ENCODE assay signal across 28 mouse cellular contexts in the genomic region with DNA sequence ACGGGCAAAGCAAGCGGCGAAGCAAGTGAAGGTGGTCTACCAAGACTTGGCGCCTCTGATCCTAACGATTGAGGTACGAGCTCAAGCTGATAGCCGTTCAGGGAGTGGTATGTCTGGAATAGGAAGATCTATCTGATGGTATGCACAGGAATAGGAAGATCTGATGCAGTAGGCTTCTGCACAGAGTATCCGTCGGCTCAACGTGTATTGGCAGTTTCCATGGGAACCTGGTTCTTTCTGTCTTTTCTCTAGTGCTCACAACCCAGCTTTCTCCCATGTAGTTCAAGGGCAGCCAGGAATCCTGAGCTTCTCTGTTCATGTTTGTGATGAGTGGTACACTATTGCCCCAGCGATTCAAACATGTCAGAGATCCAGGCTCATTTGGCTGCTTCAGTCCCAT. TPM values are rescaled to one million over a fixed set of nuclear protein-coding genes. Genes with fewer than 3 reads are reported as not detected.
A peak's percentile ranks its signal among the peaks of the same experiment; 100 is the strongest.
DNase-seq lines count a peak whose midpoint lies in the region; ATAC-seq and TF ChIP-seq lines count a peak whose summit lies in the region.
"Had no signal": no experiment of that assay in that cellular context is flagged by ENCODE, and none has a peak within 500 bp of the region (broad histone marks: within the 10 kb centered on the region; RNA-seq: fewer than 3 reads in every experiment).

No protein-coding gene starts in this region.

- 90% methylated on average over 11 of the region's 11 CpGs for WGBS in hindbrain, embryonic 16.5 days
- 96% methylated on average over 11 of the region's 11 CpGs for WGBS in hindbrain, embryonic 12.5 days
- WGBS in midbrain, embryonic 16.5 days: 86% methylated on average over 11 of the region's 11 CpGs
- 92% methylated on average over 11 of the region's 11 CpGs for WGBS in midbrain, embryonic 14.5 days

- no peaks in the 10 kb centered on the region for H3K27me3 ChIP-seq in hindbrain, embryonic 16.5 days (replicated peaks; ENCODE audit: control insufficient read depth, insufficient read depth, low read length)
- no peaks in the 10 kb centered on the region for H3K27me3 ChIP-seq in hindbrain, embryonic 12.5 days
- no peaks in the 10 kb centered on the region for H3K27me3 ChIP-seq in midbrain, embryonic 16.5 days (ENCODE audit: control insufficient read depth, insufficient read depth, low read depth, low read length)
- H3K27me3 ChIP-seq in midbrain, embryonic 14.5 days (ENCODE audit: control insufficient read depth, insufficient read depth, low read length): no peaks in the 10 kb centered on the region
- H3K27me3 ChIP-seq: heart, embryonic 15.5 days; kidney, embryonic 15.5 days; limb, embryonic 13.5 days; neural tube, embryonic 13.5 days had no signal

- H3K9me3 ChIP-seq in hindbrain, embryonic 16.5 days (ENCODE audit: control insufficient read depth, low read length): no peaks in the 10 kb centered on the region
- no peaks in the 10 kb centered on the region for H3K9me3 ChIP-seq in hindbrain, embryonic 12.5 days (replicated peaks)
- no peaks in the 10 kb centered on the region for H3K9me3 ChIP-seq in midbrain, embryonic 16.5 days (replicated peaks; ENCODE audit: control insufficient read depth, low read length, poor library complexity, severe bottlenecking)
- H3K9me3 ChIP-seq in midbrain, embryonic 14.5 days (ENCODE audit: control insufficient read depth, low read length): no peaks in the 10 kb centered on the region
- H3K9me3 ChIP-seq: heart, embryonic 10.5 days; heart, embryonic 15.5 days; kidney, embryonic 15.5 days; limb, embryonic 13.5 days; neural tube, embryonic 13.5 days had no signal

- H3K4me3 ChIP-seq in hindbrain, embryonic 16.5 days (ENCODE audit: low read length): no peak overlapping the region
- H3K4me3 ChIP-seq in hindbrain, embryonic 12.5 days: no peak overlapping the region
- no peak overlapping the region for H3K4me3 ChIP-seq in midbrain, embryonic 16.5 days (ENCODE audit: low read depth, low read length)
- no peak overlapping the region for H3K4me3 ChIP-seq in midbrain, embryonic 14.5 days (replicated peaks; ENCODE audit: low read depth, low read length)
- H3K4me3 ChIP-seq: erythroblast, embryonic 14.5 days; heart, embryonic 10.5 days; heart, embryonic 15.5 days; kidney, embryonic 15.5 days; limb, embryonic 13.5 days; neural tube, embryonic 13.5 days had no signal

- peak; percentile 21 for DNase-seq in adrenal gland, postnatal 14 days
- DNase-seq in adrenal gland, postnatal 4 days (ENCODE audit: low spot score in 2 of 2): no peak
- no peak for DNase-seq in midbrain, embryonic 14.5 days
- DNase-seq in brain, embryonic 14.5 days (ENCODE audit: low read depth): peak; percentile 12
- no peak for DNase-seq in heart, adult 18-20 months
- DNase-seq: cerebellum, adult 18-20 months; cerebellum, postnatal 10 days; gastrocnemius, postnatal 14 days; heart, postnatal 36 days; kidney, adult 18-20 months; kidney, postnatal 25 days; lung, postnatal 36 days; thymus, postnatal 4 days had no signal

- TF ChIP-seq POLR2A in brain, embryonic 14.5 days (IDR thresholded peaks at IDR 0.05; ENCODE audit: borderline replicate concordance, extremely low read depth, insufficient read depth, insufficient read length, poor library complexity, severe bottlenecking): no peak

- TF ChIP-seq CTCF in brain, embryonic 14.5 days (IDR thresholded peaks at IDR 0.05; ENCODE audit: borderline replicate concordance, extremely low read depth, insufficient read depth, insufficient read length): no peak

- H3K27ac ChIP-seq in hindbrain, embryonic 16.5 days (ENCODE audit: low read depth, low read length): no peak overlapping the region
- no peak overlapping the region for H3K27ac ChIP-seq in hindbrain, embryonic 12.5 days
- no peak overlapping the region for H3K27ac ChIP-seq in midbrain, embryonic 16.5 days (ENCODE audit: low read length)
- no peak overlapping the region for H3K27ac ChIP-seq in midbrain, embryonic 14.5 days (replicated peaks; ENCODE audit: low read depth, low read length)
- H3K27ac ChIP-seq: heart, embryonic 10.5 days; heart, embryonic 15.5 days; hindbrain, embryonic 14.5 days; kidney, embryonic 15.5 days; limb, embryonic 13.5 days; neural tube, embryonic 13.5 days had no signal

- H3K9ac ChIP-seq in hindbrain, embryonic 16.5 days (ENCODE audit: low read depth, low read length): no peak overlapping the region
- no peak overlapping the region for H3K9ac ChIP-seq in hindbrain, embryonic 12.5 days
- H3K9ac ChIP-seq in midbrain, embryonic 16.5 days (ENCODE audit: low read depth, low read length): no peak overlapping the region
- no peak overlapping the region for H3K9ac ChIP-seq in midbrain, embryonic 14.5 days (replicated peaks; ENCODE audit: low read length)
- H3K9ac ChIP-seq: heart, embryonic 15.5 days; hindbrain, embryonic 14.5 days; kidney, embryonic 15.5 days; limb, embryonic 13.5 days; neural tube, embryonic 13.5 days had no signal

- H3K4me1 ChIP-seq in hindbrain, embryonic 16.5 days (ENCODE audit: control insufficient read depth, insufficient read depth, low read depth, low read length): no peaks in the 10 kb centered on the region
- peaks cover 8% of the 10 kb centered on the region; the same call in 1 of the 2 replicates for H3K4me1 ChIP-seq in hindbrain, embryonic 12.5 days
- no peaks in the 10 kb centered on the region for H3K4me1 ChIP-seq in midbrain, embryonic 16.5 days (ENCODE audit: control insufficient read depth, insufficient read depth, low read length)
- H3K4me1 ChIP-seq in midbrain, embryonic 14.5 days (ENCODE audit: control insufficient read depth, insufficient read depth, low read length): no peaks in the 10 kb centered on the region
- H3K4me1 ChIP-seq: heart, embryonic 10.5 days; heart, embryonic 15.5 days; kidney, embryonic 15.5 days; neural tube, embryonic 13.5 days had no signal

- no peak overlapping the region for H3K4me2 ChIP-seq in hindbrain, embryonic 16.5 days (ENCODE audit: low read length)
- H3K4me2 ChIP-seq in hindbrain, embryonic 12.5 days (replicated peaks): no peak overlapping the region
- H3K4me2 ChIP-seq in midbrain, embryonic 16.5 days (ENCODE audit: low read length): no peak overlapping the region
- no peak overlapping the region for H3K4me2 ChIP-seq in midbrain, embryonic 14.5 days (ENCODE audit: low read length)
- H3K4me2 ChIP-seq: heart, embryonic 15.5 days; hindbrain, embryonic 14.5 days; kidney, embryonic 15.5 days; limb, embryonic 13.5 days; liver, embryonic 11.5 days; neural tube, embryonic 13.5 days had no signal

- 0 out of 2 replicates have a peak, but pooled peaks have one; percentile 48 for ATAC-seq in hindbrain, embryonic 16.5 days
- no peak for ATAC-seq in hindbrain, embryonic 12.5 days (ENCODE audit: low FRiP score)
- ATAC-seq in midbrain, embryonic 16.5 days: peak; percentile 58
- no peak for ATAC-seq in midbrain, embryonic 14.5 days (ENCODE audit: low FRiP score, low TSS enrichment)
- ATAC-seq: CD4-positive, CD25-positive, alpha-beta regulatory T cell, adult 4 months; forebrain, embryonic 14.5 days had no signal

- no peaks in the 10 kb centered on the region for H3K36me3 ChIP-seq in hindbrain, embryonic 16.5 days (ENCODE audit: control insufficient read depth, insufficient read depth, low read length)
- H3K36me3 ChIP-seq in hindbrain, embryonic 12.5 days: no peaks in the 10 kb centered on the region
- H3K36me3 ChIP-seq in midbrain, embryonic 16.5 days (ENCODE audit: control insufficient read depth, insufficient read depth, low read length): no peaks in the 10 kb centered on the region
- H3K36me3 ChIP-seq in midbrain, embryonic 14.5 days (ENCODE audit: control insufficient read depth, insufficient read depth, low read length): no peaks in the 10 kb centered on the region
- H3K36me3 ChIP-seq: heart, embryonic 10.5 days; heart, embryonic 15.5 days; kidney, embryonic 15.5 days; limb, embryonic 13.5 days; neural tube, embryonic 13.5 days had no signal

RNA-seq across cellular contexts. Expression of gene Aox1, which starts 40.4 kb away (rescaled TPM):
- 22.2 and 25.5 TPM in 2 replicates for total RNA-seq in adrenal gland, postnatal 14 days (2021)
- total RNA-seq in adrenal gland, postnatal 4 days (2021): 10 to 100 TPM; 14.2 to 16.9 TPM
- 0.36 and 0.50 TPM in 2 replicates for polyA plus RNA-seq in hindbrain, embryonic 16.5 days (2015; fragmentation: Nextera tagmentation; extraction: Ambion mirVana)
- polyA plus RNA-seq in hindbrain, embryonic 12.5 days (2016; fragmentation: Nextera tagmentation; extraction: Ambion mirVana): 0.17 and 0.34 TPM in 2 replicates
- 0.11 and 0.18 TPM in 2 replicates for polyA plus RNA-seq in midbrain, embryonic 16.5 days (2015; fragmentation: Nextera tagmentation; extraction: Ambion mirVana)
- polyA plus RNA-seq in midbrain, embryonic 14.5 days (2014; fragmentation: Nextera tagmentation; extraction: Ambion mirVana): 0.14 TPM in 1 of 2 replicates, not detected in the other
- polyA plus RNA-seq in brain, embryonic 14.5 days (2012; rRNA removed): 0.29 and 0.44 TPM in 2 replicates
- total RNA-seq in heart, adult 18-20 months (2021): 10 to 100 TPM in 1 of 2 experiments, 1 to 10 TPM in 1; 8.6 to 14.3 TPM
- total RNA-seq: common myeloid progenitor, adult 5-6 weeks; granulocyte monocyte progenitor cell, adult 5-6 weeks had no signal
- polyA plus RNA-seq: erythroblast, embryonic 14.5 days had no signal

RNA-seq across cellular contexts. Expression of gene Aox3, which starts 42.8 kb away (rescaled TPM):
- total RNA-seq in adrenal gland, postnatal 14 days (2021): 2.7 and 8.4 TPM in 2 replicates
- total RNA-seq in adrenal gland, postnatal 4 days (2021): 1 to 10 TPM; 3.9 to 6.9 TPM
- polyA plus RNA-seq in hindbrain, embryonic 16.5 days (2015; fragmentation: Nextera tagmentation; extraction: Ambion mirVana): 0.37 and 0.38 TPM in 2 replicates
- not detected in 2 replicates for polyA plus RNA-seq in hindbrain, embryonic 12.5 days (2016; fragmentation: Nextera tagmentation; extraction: Ambion mirVana)
- 0.23 and 0.53 TPM in 2 replicates for polyA plus RNA-seq in midbrain, embryonic 16.5 days (2015; fragmentation: Nextera tagmentation; extraction: Ambion mirVana)
- polyA plus RNA-seq in midbrain, embryonic 14.5 days (2014; fragmentation: Nextera tagmentation; extraction: Ambion mirVana): 0.12 and 0.38 TPM in 2 replicates
- polyA plus RNA-seq in brain, embryonic 14.5 days (2012; rRNA removed): 0.18 and 0.64 TPM in 2 replicates
- 1 to 10 TPM; 1.5 to 2.8 TPM for total RNA-seq in heart, adult 18-20 months (2021)
- total RNA-seq: common myeloid progenitor, adult 5-6 weeks had no signal
- polyA plus RNA-seq: CD4-positive, CD25-positive, alpha-beta regulatory T cell, adult 4 months; erythroblast, embryonic 14.5 days; heart, embryonic 10.5 days; liver, embryonic 11.5 days had no signal

RNA-seq across cellular contexts. Expression of gene Kctd18, which starts 51.3 kb away (rescaled TPM):
- total RNA-seq in adrenal gland, postnatal 14 days (2021): 10.7 and 15.4 TPM in 2 replicates
- 10 to 100 TPM; 29.4 to 29.8 TPM for total RNA-seq in adrenal gland, postnatal 4 days (2021)
- 27.8 and 27.9 TPM in 2 replicates for polyA plus RNA-seq in hindbrain, embryonic 16.5 days (2015; fragmentation: Nextera tagmentation; extraction: Ambion mirVana)
- 26.1 and 27.6 TPM in 2 replicates for polyA plus RNA-seq in hindbrain, embryonic 12.5 days (2016; fragmentation: Nextera tagmentation; extraction: Ambion mirVana)
- 31.3 and 34.5 TPM in 2 replicates for polyA plus RNA-seq in midbrain, embryonic 16.5 days (2015; fragmentation: Nextera tagmentation; extraction: Ambion mirVana)
- 26.5 and 29.5 TPM in 2 replicates for polyA plus RNA-seq in midbrain, embryonic 14.5 days (2014; fragmentation: Nextera tagmentation; extraction: Ambion mirVana)
- polyA plus RNA-seq in brain, embryonic 14.5 days (2012; rRNA removed): 31.4 and 33.5 TPM in 2 replicates
- total RNA-seq in heart, adult 18-20 months (2021): 1 to 10 TPM; 5.9 to 7.7 TPM

Comparison
In these comparisons a context has a peak if more than half of its experiments do, and no peak if none do; other contexts are left out.
1. DNase-seq: peak in adrenal gland, postnatal 14 days (single experiment) and brain, embryonic 14.5 days (single experiment); none in adrenal gland, postnatal 4 days (0 of 2), midbrain, embryonic 14.5 days (single experiment) and heart, adult 18-20 months (0 of 2).
2. ATAC-seq: peak in hindbrain, embryonic 16.5 days (single experiment) and midbrain, embryonic 16.5 days (single experiment); none in hindbrain, embryonic 12.5 days (single experiment) and midbrain, embryonic 14.5 days (single experiment).